Mouse (Mus musculus): Measurements from ENCODE around the gene Atg7. TPM values are rescaled to one million over a fixed set of nuclear protein-coding genes. Genes with fewer than 3 reads are reported as not detected.
A peak's percentile ranks its signal among the peaks of the same experiment; 100 is the strongest.
"Not testable (repeated sequence)": the region's sequence is repeated elsewhere in the genome, so short reads cannot be mapped to it uniquely, and the experiment has no call there.

The Atg7 gene
- polyA plus RNA-seq (2015; fragmentation: Nextera tagmentation; extraction: Ambion mirVana): 18.7 and 18.8 TPM in 2 replicates

DNA sequence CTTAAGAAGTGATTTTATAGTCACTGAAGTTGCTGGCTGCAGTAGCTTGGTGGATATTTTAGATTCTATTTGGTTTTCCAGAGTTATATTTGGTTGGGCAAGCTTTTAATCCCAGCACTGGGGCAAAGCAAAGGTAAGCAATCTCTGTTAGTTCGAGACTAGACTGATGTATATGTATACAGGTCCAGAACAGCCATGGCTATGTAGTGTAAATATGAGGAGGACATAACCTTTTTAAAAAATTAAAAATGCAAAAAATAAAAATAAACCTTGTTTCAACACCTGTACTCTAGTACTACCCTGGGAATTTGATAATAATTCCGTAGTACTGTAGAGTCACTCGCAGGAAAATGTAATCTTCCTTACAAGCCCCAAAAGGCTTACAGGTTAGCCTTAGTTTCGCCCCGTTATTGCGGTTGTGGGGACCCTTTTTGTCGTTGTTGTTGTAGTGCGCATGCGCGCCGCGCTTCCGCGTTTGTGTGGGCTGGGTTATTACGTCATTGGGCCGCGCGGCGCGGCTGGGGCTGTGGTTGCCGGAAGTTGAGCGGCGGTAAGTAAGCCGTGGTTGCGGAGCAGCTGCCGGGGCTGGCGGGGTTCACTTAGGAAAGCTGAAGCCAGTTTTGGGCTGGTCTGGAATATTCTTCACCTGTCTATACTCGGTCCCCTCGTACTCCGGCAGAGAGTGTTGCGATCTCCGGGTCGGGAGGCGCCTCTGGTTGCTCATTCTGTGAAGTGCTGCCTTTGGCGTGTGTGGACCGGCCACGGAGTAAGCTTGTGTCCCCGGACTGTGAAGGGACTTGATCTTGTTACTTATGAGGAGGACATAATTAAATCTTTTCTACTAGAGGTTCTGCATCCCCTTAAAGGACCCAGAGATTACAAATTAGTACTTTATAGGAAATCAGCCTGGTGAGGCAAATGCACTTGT is at the start of gene Atg7:
TSS of gene Atg7 (plus strand) at position 497 of the 928 bp plus-strand sequence.
- peak; percentile 84 for ATAC-seq (ENCODE audit: low FRiP score, low read depth)
- H3K9ac ChIP-seq: peak within 1 kb of the TSS; percentile 80
- H3K4me2 ChIP-seq (replicated peaks): peak within 1 kb of the TSS; percentile 95
- no peaks in the 10 kb centered on the region for H3K36me3 ChIP-seq
- no peaks in the 10 kb centered on the region for H3K27me3 ChIP-seq
- H3K9me3 ChIP-seq: no peaks in the 10 kb centered on the region
- WGBS: under 1% methylated on average over 38 of the region's 38 CpGs
- no peak within 1 kb of the TSS for H3K27ac ChIP-seq
- H3K4me3 ChIP-seq: peak within 1 kb of the TSS; percentile 81
- peaks cover 11% of the 10 kb centered on the region for H3K4me1 ChIP-seq

- not testable (repeated sequence) for H3K4me3 ChIP-seq; H3K9me3 ChIP-seq; H3K27ac ChIP-seq; ATAC-seq (ENCODE audit: low FRiP score, low read depth); H3K4me2 ChIP-seq (replicated peaks); H3K4me1 ChIP-seq; H3K27me3 ChIP-seq; H3K9ac ChIP-seq; H3K36me3 ChIP-seq
- WGBS: under 1% methylated on average over 6 of the region's 17 CpGs
Measured at GRCm38 (mm10) chr6:114614076-114614475, 28.8 kb upstream of the Atg7 start.

DNA sequence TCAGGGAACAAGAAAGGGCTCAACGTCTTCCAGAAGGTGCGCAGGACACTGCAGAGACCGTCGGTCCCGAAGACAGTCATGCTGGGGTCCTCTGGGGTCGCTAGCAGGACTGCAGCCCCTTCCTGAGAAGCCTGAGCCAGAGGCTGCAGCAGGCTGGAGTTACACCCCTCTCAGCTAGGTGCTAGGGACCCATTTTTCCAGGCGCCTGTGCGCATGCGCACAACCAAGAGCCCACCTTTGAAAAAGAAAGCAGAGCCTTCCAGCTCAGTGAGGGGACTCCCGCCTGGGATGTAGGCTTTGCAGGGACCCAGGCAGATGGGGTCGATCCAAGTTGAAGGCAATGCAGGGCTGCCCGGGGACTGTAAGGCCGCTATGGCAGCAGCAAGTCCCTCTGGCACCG is 9.0 kb upstream of the Atg7 start:
- ATAC-seq (ENCODE audit: low FRiP score, low read depth); H3K9me3 ChIP-seq; H3K36me3 ChIP-seq; H3K4me2 ChIP-seq (replicated peaks); H3K27ac ChIP-seq; H3K9ac ChIP-seq; H3K4me1 ChIP-seq; H3K4me3 ChIP-seq; H3K27me3 ChIP-seq: not testable (repeated sequence)
- no CpG with 5 or more reads among the region's 14 CpGs for WGBS

- Histone ChIP-seq H3K36me3 (no peaks in the 10 kb centered on the region), H3K4me3 (peak overlapping the region; percentile 81), H3K9me3 (no peaks in the 10 kb centered on the region), H3K27me3 (no peaks in the 10 kb centered on the region), H3K9ac (peak overlapping the region; percentile 80), H3K4me2 (replicated peaks) (peak overlapping the region; percentile 95), H3K4me1 (peaks cover 11% of the 10 kb centered on the region), H3K27ac (no peak overlapping the region)
- 42% methylated on average over 8 of the region's 8 CpGs for WGBS
- ATAC-seq (ENCODE audit: low FRiP score, low read depth): no peak
Measured at GRCm38 (mm10) chr6:114643716-114644115, 819 bp downstream of the Atg7 start.

DNA sequence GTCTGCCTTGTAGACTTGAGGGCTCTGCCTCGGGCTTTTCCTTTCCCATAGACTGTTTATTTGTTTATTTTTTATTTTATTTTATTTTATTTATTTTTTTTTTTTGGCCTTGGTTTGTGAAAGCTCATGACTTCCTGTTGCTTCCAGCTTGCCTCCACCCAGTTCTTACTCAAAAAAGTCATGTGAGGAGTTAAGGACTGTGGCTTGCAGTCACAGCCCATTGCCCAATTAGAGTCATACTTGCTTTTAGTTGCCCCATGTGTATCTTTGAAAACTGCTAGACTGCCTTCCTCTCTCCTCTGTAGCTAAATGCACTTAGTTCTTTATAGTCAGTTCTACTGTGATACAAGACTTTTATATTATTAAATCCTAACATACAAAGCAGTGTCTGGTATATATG is 1.6 kb downstream of the Atg7 start:
- H3K9ac ChIP-seq: no peak overlapping the region
- WGBS: 85% methylated on average over 1 of the region's 1 CpGs

GRCm38 (mm10) chr6:114646201-114646600 is 3.3 kb downstream of the Atg7 start:
- H3K4me3 ChIP-seq: no peak overlapping the region
- peaks cover 11% of the 10 kb centered on the region for H3K4me1 ChIP-seq
- H3K27me3 ChIP-seq: no peaks in the 10 kb centered on the region
- ATAC-seq (ENCODE audit: low FRiP score, low read depth): no peak
- no peak overlapping the region for H3K9ac ChIP-seq
- 75% methylated on average over 1 of the region's 1 CpGs for WGBS
- no peak overlapping the region for H3K4me2 ChIP-seq (replicated peaks)
- no peaks in the 10 kb centered on the region for H3K9me3 ChIP-seq
- H3K27ac ChIP-seq: no peak overlapping the region
- H3K36me3 ChIP-seq: no peaks in the 10 kb centered on the region

More for the DNA sequence above, 1.6 kb downstream of the Atg7 start:
- Histone ChIP-seq H3K9me3 (no peaks in the 10 kb centered on the region), H3K4me2 (replicated peaks) (no peak overlapping the region), H3K27ac (no peak overlapping the region), H3K27me3 (no peaks in the 10 kb centered on the region), H3K4me1 (peaks cover 11% of the 10 kb centered on the region), H3K36me3 (no peaks in the 10 kb centered on the region), H3K4me3 (no peak overlapping the region)
- no peak for ATAC-seq (ENCODE audit: low FRiP score, low read depth)

DNA sequence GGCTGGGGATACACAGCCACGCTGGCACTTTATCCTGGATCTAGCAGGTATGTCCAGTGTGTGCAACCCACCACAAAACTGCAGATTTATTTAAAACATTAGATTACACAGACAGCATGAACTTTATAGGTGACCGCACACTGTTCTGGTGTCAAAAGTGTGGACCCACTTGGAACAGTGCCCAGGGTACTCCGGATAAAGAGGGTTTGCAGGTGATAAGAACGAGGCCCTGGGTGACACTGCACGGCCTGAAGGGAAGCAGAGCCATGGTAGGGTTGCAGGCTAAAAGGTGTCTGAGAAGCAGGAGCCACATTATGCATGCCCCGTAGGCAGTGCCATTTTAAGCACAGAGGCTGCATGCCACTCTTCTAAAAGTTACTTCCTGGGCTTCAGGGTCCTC is 4.1 kb downstream of the Atg7 start:
- Histone ChIP-seq H3K4me1 (peaks cover 14% of the 10 kb centered on the region), H3K9ac (no peak overlapping the region), H3K36me3 (no peaks in the 10 kb centered on the region), H3K9me3 (no peaks in the 10 kb centered on the region), H3K4me2 (replicated peaks) (no peak overlapping the region), H3K27ac (no peak overlapping the region), H3K27me3 (no peaks in the 10 kb centered on the region), H3K4me3 (no peak overlapping the region)
- 85% methylated on average over 6 of the region's 6 CpGs for WGBS
- ATAC-seq (ENCODE audit: low FRiP score, low read depth): no peak

- no peak overlapping the region for H3K4me2 ChIP-seq (replicated peaks)
- H3K27me3 ChIP-seq: no peaks in the 10 kb centered on the region
- no peak overlapping the region for H3K4me3 ChIP-seq
- H3K9me3 ChIP-seq: no peaks in the 10 kb centered on the region
- no peaks in the 10 kb centered on the region for H3K36me3 ChIP-seq
- H3K4me1 ChIP-seq: peaks cover 16% of the 10 kb centered on the region
- H3K9ac ChIP-seq: no peak overlapping the region
- no peak overlapping the region for H3K27ac ChIP-seq
- 79% methylated on average over 4 of the region's 4 CpGs for WGBS
- ATAC-seq (ENCODE audit: low FRiP score, low read depth): no peak
Measured at GRCm38 (mm10) chr6:114648352-114649030, 5.6 kb downstream of the Atg7 start.

GRCm38 (mm10) chr6:114652209-114652608 is 9.3 kb downstream of the Atg7 start:
- H3K36me3 ChIP-seq: no peaks in the 10 kb centered on the region
- H3K4me3 ChIP-seq: no peak overlapping the region
- no peak for ATAC-seq (ENCODE audit: low FRiP score, low read depth)
- H3K27ac ChIP-seq: no peak overlapping the region
- 69% methylated on average over 3 of the region's 3 CpGs for WGBS
- no peaks in the 10 kb centered on the region for H3K27me3 ChIP-seq
- 0 out of 2 replicates have a peak overlapping the region, but pooled peaks have one; percentile 2 for H3K9ac ChIP-seq
- peaks cover 7% of the 10 kb centered on the region; the same call in 1 of the 2 replicates for H3K4me1 ChIP-seq
- H3K4me2 ChIP-seq (replicated peaks): no peak overlapping the region
- H3K9me3 ChIP-seq: no peaks in the 10 kb centered on the region

- Histone ChIP-seq H3K9ac (no peak overlapping the region), H3K27ac (no peak overlapping the region), H3K36me3 (no peaks in the 10 kb centered on the region), H3K4me2 (replicated peaks) (no peak overlapping the region), H3K4me1 (peaks cover 4% of the 10 kb centered on the region; the same call in 1 of the 2 replicates), H3K9me3 (no peaks in the 10 kb centered on the region), H3K27me3 (no peaks in the 10 kb centered on the region), H3K4me3 (no peak overlapping the region)
- ATAC-seq (ENCODE audit: low FRiP score, low read depth): no peak
- WGBS: 83% methylated on average over 7 of the region's 7 CpGs
Measured at GRCm38 (mm10) chr6:114656826-114657600, 14.1 kb downstream of the Atg7 start.

- 81% methylated on average over 4 of the region's 4 CpGs for WGBS
- H3K9ac ChIP-seq: no peak overlapping the region
- H3K36me3 ChIP-seq: no peaks in the 10 kb centered on the region
- no peaks in the 10 kb centered on the region for H3K4me1 ChIP-seq
- H3K27me3 ChIP-seq: no peaks in the 10 kb centered on the region
- no peak overlapping the region for H3K4me3 ChIP-seq
- no peak overlapping the region for H3K4me2 ChIP-seq (replicated peaks)
- H3K27ac ChIP-seq: no peak overlapping the region
- ATAC-seq (ENCODE audit: low FRiP score, low read depth): no peak
- H3K9me3 ChIP-seq: no peaks in the 10 kb centered on the region
Measured at GRCm38 (mm10) chr6:114657807-114658206, 14.9 kb downstream of the Atg7 start.
